Mouse (Mus musculus) liver, postnatal 0 days (tissue): Measurements from ENCODE around the gene Hexim1.

Source experiments
- CTCF ChIP-seq: sonication (generic); IDR thresholded peaks from 2 replicates; pipeline ENCODE4 v1.5.1; 2016; ENCODE audit warnings: antibody characterized with exemption, low read depth
- EP300 ChIP-seq: IDR thresholded peaks from 2 replicates; pipeline ENCODE4 v1.6.1; 2016; ENCODE audit warnings: antibody characterized with exemption, low read depth, mild to moderate bottlenecking

- TF ChIP-seq CTCF: peak; percentile 98
- no peak for TF ChIP-seq EP300
Measured at GRCm38 (mm10) chr11:103158621-103159478, 42.8 kb downstream of the Hexim1 start.
